Mouse (Mus musculus): ENCODE data around the gene Trim46.

Gene Trim46

DNA sequence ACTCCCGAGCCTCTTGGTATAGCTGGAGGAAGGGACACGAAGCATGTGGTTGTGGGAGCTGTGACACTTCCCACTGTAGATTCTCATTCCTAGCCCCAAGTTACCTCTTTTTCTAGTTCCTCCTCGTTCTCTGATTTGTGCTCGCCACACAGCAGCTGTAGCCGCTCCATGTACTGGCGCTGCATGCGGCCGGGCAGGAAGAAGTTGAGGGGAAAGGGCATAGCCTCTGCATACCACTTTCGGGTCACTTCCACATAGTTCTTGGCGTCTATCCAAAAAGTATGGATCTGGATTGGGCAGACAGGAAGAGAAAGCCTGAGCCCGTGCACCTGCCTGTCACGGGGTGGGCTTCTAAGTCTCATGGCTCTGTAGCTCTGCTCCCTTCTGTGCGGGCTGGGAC lies 35.9 kb downstream of the Trim46 start:
- DNase-seq (ENCODE audit: low spot score in 2 of 2), result no peak

DNA sequence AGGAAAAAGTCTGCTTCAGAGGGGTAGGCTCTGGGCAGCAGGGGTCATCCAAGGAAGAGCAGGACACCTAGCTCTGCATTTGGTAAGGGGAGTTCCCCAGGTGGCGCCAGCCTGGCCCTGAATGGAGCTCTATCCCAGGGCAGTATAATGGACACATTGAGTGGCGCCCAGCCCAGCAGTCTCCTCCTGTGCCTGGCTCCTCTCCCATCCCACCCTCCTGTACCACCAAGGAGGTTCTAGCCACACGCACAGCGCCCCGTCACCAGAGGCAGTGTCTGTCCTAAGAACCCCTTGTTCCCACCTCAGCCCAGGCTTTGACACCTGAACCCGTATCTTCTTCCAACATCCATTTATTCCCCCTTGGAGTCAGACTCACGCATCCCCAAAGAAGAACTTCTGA lies 36.4 kb downstream of the Trim46 start:
- no peak for DNase-seq (ENCODE audit: low spot score in 2 of 2)

DNA sequence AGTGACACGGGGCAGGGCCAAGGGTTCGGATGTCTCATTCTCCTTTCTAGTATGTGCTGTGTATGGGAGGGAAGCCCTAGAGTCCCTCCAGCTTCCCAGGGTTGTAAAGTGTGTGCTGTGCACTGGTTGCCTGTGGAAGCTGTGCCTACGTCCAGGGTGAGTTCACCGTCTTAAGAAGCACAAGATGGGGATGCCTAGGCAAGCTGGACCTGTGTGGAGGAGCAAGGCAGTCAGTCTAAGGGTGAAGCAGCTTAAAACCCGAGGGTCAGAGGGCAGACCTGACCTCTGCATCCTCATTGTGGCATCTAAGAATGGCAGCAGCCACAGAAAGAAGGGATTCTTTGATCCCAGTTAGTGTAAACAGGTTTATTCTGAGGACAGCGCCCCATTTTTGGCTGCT lies 37.4 kb downstream of the Trim46 start:
- no peak for DNase-seq (ENCODE audit: low spot score in 2 of 2)

DNA sequence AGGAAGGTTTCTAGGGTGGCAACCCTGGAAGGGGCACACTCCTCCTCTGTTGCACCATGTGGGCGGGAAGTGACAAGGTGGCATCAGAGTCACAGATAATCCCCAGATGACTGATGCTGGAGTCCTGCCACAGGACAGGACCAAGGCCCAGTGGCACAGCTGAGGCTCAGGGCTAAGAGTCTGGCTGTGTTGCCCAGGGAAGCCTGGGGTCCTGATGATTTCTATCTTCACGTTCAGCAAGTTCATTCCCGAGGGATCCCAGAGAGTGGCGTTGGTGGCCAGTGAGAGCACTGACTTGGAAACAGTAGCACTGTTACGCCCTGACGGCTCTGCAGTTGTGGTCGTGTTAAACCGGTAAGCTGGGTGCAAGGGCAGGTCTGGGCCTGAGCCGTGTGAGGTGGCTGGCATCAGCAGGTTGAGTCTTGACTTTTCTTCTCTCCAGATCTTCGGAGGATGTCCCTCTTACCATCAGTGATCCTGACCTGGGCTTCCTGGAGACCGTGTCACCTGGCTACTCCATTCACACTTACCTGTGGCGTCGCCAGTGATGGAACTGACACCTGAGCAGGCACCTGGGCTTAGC lies 37.9 kb downstream of the Trim46 start:
- DNase-seq (ENCODE audit: low spot score in 2 of 2), result no peak

DNA sequence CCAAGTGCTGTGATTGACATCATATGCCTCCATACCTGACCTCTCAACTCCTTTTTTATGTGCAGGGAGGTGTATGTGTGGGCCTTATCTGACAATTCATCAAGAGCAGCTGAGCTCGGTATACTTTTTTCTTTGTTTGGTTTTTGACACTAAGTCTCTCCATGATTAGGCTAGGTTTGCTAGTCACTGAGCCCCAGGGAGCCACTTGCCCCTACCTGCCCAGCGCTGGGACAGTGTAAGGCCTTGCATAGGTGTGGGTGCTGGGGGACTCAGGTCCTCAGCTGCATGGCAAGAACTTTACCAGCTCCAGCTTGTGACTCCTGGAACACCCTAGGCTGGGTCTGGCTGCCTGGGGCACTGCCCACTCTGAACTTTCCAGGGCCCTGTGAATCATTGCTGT lies 39.4 kb downstream of the Trim46 start:
- no peak for DNase-seq (ENCODE audit: low spot score in 2 of 2)

DNA sequence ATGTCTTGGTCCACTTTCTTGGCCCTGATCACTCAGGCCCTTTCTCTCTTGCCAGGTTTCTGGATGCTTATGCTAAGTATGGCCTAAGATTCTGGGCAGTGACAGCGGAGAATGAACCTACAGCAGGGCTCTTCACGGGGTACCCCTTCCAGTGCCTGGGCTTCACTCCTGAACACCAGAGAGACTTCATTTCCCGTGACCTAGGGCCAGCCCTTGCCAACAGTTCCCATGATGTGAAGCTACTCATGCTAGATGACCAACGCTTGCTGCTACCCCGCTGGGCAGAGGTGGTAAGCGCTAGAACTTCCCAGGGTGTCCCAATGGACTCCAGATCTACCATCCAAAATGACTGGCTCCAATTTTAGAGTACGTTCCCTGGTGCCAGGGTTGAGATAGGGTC lies 40.0 kb downstream of the Trim46 start:
- no peak for DNase-seq (ENCODE audit: low spot score in 2 of 2)

DNA sequence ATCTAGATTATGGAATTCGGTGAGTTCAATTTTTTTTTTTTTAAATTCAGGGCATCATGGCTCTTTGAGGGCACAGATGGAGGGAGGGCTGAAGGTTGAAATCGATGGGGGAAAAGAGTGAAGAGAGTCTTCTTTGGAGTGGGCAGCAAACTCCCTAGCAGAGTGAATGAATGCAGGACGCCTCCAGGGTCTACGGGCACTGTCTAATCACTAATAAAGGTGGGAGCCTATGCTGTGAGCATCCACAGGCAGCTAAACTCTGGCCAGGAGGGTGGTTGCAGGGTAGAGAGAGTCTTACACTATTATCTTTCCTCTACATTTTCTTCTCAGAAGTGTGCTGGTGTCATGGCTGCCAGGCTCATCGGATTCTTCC lies 43.0 kb downstream of the Trim46 start:
- DNase-seq (ENCODE audit: low spot score in 2 of 2), result no peak

DNA sequence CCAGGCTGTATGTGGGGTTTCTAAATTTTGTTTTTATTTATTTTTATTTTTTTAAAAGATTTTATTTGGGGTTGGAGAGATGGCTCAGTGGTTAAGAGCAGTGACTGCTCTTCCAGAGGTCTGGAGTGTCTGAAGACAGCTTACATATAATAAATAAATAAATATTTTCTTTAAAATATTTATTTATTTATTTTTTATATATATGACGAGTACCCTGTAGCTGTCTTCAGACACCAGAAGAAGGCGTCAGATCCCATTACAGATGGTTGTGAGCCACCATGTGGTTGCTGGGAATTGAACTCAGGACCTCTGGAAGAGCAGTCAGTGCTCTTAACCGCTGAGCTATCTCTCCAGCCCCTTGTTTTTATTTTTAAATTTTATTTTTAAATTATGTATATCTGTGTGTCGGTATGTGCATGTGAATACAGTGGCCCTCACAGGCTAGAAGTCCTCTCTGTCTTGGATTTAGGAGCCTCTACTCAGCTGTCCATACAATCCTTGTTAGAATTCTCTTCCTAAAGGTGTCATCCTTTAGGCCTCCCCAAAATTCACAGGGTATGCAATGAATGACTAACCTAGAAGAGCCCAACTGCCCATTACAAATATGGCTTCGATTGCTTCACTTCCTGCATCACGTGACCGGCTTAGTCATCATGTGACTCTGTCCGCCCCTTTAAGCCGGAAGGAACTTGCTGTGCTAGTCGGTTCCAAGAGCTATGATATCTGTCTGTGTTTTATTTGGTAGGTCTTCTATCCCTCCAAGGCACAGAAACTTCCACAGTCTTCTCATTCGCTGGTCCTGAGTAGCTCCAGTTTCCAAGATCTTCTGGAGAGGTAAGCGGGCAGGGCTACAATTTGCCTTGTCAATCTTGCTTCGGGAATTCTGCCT lies 43.6 kb downstream of the Trim46 start, which contains the start of gene Gba:
Gene Gba, plus strand, starts transcription at position 676 of the 889 bp plus-strand sequence.
- DNase-seq (ENCODE audit: low spot score in 2 of 2), result peak; percentile 75 to 86

DNA sequence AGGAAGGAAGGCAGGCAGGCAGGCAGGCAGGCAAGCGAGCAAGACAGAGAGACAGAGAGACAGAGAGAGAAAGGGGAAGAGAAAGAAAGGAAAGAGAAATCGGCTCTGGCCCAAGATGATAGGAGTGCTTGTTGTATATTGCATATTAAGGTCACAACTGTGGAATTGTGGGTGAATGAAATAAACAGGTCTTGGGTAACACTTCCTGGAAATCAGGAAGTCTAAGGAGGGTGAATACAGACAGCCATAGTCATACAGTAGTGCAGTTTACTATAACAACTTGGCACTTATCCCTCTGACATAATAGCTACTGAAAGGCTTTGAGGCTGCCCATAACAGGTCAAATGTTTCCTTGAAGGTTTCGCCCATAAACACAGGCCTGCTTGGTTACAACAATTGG lies 46.3 kb downstream of the Trim46 start:
- no peak for DNase-seq (ENCODE audit: low spot score in 2 of 2)

DNA sequence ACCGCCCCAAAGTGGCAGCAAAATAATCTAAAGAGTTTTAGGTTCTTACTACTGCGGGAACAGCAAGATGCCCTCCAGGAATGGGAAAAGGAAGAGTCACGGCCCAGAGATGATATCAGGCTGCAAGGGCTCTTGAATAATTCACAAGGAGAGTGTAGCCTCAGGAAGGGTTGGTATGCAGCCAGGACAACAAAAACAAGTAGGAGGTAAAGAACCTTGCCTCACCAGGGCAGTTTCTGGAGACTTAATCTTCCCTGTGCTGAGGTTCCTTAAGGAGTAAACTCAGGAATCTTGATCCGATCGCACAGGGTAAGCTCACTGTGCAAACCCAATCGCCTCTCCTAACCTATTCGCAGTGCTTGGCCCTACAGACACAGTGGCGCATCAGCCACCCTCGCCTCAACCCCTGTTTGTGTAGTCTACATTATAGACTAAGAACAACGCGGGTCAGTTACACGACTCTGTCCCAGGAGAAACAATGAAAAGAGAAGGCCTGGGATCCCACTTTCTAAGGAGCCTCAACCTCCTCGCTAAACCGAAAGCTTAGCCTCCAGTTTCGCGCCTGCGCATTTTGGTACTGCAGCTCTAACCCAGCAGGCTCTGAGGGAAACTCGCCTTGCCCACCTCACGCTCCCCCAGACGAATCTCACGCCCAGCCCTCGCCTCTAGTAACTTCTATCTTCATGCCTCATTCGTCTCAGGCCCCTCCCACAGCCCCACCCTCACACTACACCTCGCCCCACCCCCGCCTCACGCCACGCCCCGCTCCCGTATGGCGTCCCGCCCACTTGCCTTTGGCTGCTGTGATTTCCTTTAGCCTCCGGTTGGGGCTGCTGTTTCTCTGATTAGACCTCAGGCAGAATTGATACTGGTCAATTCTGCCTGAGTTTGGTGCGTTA lies 49.9 kb downstream of the Trim46 start:
- peak; percentile 90 to 91 for DNase-seq (ENCODE audit: low spot score in 2 of 2)

DNA sequence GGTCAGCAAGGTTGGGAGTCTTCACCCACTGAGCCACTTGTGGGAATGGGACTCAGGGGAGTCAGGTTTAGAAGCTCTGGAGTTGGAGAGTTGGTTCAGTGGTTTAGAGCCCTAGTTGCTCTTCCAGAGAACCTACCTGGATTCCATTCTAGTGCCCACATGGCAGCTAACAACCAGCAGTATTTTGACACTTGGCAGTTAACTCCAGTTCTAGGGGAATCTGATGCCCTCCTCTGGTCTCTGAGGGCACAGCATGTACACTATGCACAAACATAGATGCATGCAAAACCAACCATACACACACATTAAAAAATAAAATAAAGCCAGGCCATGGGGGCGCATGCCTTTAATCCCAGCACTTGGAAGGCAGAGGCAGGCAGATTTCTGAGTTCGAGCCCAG lies 52.3 kb downstream of the Trim46 start:
- DNase-seq (ENCODE audit: low spot score in 2 of 2), result peak; percentile 50 to 61

DNA sequence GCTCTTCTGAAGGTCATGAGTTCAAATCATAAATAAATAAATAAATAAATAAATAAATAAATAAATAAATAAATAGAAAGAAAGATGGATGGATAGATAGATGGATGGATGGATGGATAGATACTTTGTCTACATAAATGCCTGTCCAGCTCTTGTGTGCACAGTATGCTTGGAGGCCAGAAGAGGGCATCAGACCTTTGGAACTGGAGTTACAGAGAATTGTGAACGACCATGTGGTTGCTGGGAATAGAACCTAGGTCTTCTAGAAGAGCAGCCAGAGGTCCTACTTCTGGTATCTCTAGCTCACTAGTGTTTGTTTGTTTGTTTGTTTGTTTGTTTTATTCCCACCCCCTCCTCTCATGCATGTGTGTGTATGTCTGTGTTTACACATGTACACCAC lies 52.8 kb downstream of the Trim46 start:
- no peak for DNase-seq (ENCODE audit: low spot score in 2 of 2)

DNA sequence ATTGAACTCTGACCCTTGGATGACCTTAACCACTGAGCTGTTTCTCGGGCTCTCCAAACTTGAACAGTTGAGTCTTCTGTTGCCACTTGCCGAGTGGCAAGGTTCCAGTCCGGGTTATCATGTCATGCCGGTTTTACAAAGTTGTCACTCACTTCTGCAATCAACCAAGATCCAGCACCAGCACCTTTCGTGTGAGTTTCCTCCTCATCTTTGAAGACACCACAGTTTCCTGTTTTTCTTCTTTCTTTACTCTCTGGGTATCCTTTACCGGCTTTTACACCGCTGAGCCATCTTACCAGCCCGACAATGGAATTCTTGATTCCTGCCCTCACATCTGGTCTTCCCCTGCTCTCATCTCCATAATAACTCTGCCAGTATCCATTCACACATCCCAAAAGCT lies 55.7 kb downstream of the Trim46 start:
- DNase-seq (ENCODE audit: low spot score in 2 of 2), result peak; percentile 49 to 53

DNA sequence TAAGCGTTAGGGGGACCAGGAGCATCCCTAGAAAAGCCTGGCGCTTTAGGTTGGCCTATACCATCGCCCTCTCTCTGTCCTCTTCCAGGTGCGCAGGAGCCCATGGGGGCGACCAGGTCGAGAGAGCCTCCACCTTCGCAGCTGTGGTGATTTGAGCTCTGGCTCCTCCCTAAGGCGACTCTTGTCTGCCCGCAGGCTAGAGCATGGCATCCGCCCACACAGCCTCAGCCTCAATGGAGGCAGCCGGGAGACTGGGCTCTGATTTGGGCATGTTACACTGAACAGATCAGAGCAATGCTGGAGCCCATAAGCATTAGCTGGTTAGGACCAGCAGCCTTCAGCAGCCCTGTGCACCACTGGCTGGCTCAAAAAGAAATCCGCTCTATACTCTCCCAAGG lies 57.6 kb downstream of the Trim46 start:
- DNase-seq (ENCODE audit: low spot score in 2 of 2), result peak; percentile 52 to 54

DNA sequence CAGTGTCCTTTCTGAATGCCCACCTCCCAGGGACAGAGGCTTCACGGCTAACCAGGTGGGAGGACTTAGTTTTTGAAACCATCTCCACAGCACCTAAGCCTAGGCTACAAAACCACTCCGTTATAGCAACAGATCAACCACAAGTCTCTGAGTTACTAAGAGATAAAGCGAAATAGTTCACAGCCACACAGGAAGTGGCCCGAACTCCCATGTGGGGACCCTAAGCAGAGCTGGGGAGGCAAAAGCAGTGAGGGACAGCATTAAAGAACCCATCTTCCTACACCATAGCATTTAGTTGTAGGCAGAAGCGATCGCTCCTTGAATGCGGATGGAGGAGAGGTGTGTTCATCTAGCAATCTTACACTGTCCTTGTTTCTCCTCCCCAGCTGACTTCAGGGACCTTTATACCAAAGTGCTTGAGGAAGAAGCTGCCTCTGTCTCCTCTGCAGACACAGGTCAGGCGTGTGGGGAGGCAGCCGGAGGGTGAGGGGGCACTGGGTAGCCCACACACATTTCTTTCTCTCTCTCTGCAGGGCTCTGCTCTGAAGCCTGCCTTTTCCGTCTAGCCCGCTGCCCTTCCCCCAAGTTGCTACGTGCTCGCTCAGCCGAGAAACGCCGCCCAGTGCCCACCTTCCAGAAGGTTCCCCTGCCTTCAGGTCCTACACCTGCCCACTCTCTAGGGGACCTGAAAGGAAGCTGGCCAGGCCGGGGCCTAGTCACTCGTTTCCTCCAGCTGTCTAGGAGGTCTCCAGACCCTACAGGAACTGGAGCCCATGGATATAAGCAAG lies 58.2 kb downstream of the Trim46 start:
- DNase-seq (ENCODE audit: low spot score in 2 of 2), result peak; percentile 54 to 60

DNA sequence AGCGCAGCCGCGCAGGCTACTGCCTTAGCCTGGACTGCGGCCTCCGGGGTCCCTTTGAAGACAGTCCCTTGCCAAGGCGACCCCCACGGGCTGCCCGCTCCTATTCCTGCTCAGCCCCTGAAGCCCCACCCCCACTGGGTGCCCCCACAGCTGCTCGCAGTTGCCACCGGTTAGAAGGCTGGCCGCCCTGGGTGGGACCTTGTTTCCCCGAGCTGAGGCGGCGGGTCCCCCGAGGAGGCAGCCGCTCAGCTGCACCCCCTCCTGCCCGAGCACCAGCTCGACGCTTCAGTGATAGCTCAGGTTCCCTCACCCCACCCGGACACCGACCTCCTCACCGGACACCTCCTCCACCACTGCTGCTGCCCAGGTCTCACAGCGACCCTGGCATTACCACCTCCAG lies 58.9 kb downstream of the Trim46 start:
- DNase-seq (ENCODE audit: low spot score in 2 of 2), result peak; percentile 82 to 83
